Mouse (Mus musculus) embryonic facial prominence, embryonic 10.5 days (tissue): ENCODE results near the gene Map4k3. TPM values are rescaled to one million over a fixed set of nuclear protein-coding genes. Genes with fewer than 3 reads are reported as not detected.

Experiments
- DNase-seq: peaks from one replicate; pipeline ENCODE4 v3.0.0-alpha.2; 2017; ENCODE audit warnings: low spot score
- H3K27ac ChIP-seq: fragments of 300-500 bp; sonication (generic); replicated peaks from 2 replicates; pipeline ENCODE4 v1.5.1; 2016; ENCODE audit warnings: mild to moderate bottlenecking
- H3K27me3 ChIP-seq: fragments of 300-500 bp; sonication (generic); replicated peaks from 2 replicates; pipeline ENCODE4 v1.6.1; 2016; ENCODE audit warnings: low read depth, mild to moderate bottlenecking; ENCODE audit not compliant: poor library complexity, severe bottlenecking
- H3K36me3 ChIP-seq: fragments of 300-500 bp; sonication (generic); replicated peaks from 2 replicates; pipeline ENCODE4 v1.6.1; 2016; ENCODE audit warnings: mild to moderate bottlenecking, moderate library complexity
- H3K4me1 ChIP-seq: fragments of 300-500 bp; sonication (generic); 2 replicates; pipeline ENCODE4 v1.6.1; 2016
- H3K4me3 ChIP-seq: fragments of 300-500 bp; sonication (generic); 2 replicates; pipeline ENCODE4 v1.5.1; 2016; ENCODE audit warnings: mild to moderate bottlenecking, moderate library complexity
- H3K9me3 ChIP-seq: fragments of 300-500 bp; sonication (generic); 2 replicates; pipeline ENCODE4 v1.6.1; 2016; ENCODE audit warnings: mild to moderate bottlenecking
- WGBS: fragments of 180-500 bp; shearing (Covaris S2); methylation state at CpG from one replicate; pipeline ENCODE4 v1.1.7; 2016; 5-methylcytosine and 5-hydroxymethylcytosine counted together
- polyA plus RNA-seq: library from polyadenylated mRNA; unstranded; fragments of >200 nt; fragmentation: Nextera tagmentation; extraction: Ambion mirVana; gene quantifications from 2 replicates; pipeline ENCODE4 v1.2.1, GENCODE M21; 2016

Gene Map4k3
- polyA plus RNA-seq, 1 experiment from 2014 or later, result 22.3 TPM

DNA sequence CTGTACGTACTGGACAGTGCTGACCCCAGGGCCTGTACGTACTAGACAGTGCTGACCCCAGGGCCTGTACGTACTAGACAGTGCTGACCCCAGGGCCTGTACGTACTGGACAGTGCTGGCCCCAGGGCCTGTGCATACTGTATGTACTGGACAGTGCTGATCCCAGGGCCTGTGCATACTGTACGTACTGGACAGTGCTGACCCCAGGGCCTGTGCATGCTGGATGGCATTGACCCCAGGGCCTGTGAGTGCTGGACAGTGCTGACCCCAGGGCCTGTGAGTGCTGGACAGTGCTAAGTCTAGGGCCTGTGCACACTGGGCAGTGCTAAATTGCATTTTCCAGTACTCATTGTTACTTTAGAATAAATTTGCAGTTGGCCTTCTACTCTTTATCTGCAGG is 31.3 kb downstream of the Map4k3 start:
- H3K27ac ChIP-seq, result no peak overlapping the region

DNA sequence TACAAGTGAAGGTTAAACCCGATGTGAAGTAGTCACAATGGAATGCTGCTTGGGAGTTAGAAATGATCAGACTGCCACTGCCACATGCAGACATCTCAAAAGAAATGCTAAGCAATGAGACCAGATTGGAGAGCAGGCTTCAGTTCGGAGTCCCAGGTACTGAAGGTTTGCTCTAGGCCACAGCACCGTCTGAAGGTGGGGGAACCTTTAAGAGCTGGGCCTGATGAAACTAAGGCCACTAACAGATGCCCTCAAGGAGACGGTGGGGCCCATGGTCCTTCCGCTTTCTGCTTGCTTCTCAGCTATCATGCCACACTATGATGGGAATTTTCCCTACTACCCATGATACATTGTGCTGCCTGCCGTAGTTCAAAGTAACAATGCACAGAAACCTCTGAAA is 32.1 kb downstream of the Map4k3 start:
- Histone ChIP-seq H3K27me3 (no peaks in the 10 kb centered on the region), H3K9me3 (no peaks in the 10 kb centered on the region), H3K36me3 (no peaks in the 10 kb centered on the region), H3K4me3 (no peak overlapping the region), H3K27ac (no peak overlapping the region), H3K4me1 (peaks cover 33% of the 10 kb centered on the region)
- WGBS, result 92% methylated on average over 6 of the region's 6 CpGs
- DNase-seq, result no peak

More for the DNA sequence above, 31.3 kb downstream of the Map4k3 start:
- DNase-seq, result no peak
- no peaks in the 10 kb centered on the region for H3K36me3 ChIP-seq
- WGBS, result 91% methylated on average over 5 of the region's 5 CpGs
- no peaks in the 10 kb centered on the region for H3K9me3 ChIP-seq
- no peak overlapping the region for H3K4me3 ChIP-seq
- H3K4me1 ChIP-seq, result peaks cover 35% of the 10 kb centered on the region
- no peaks in the 10 kb centered on the region for H3K27me3 ChIP-seq

DNA sequence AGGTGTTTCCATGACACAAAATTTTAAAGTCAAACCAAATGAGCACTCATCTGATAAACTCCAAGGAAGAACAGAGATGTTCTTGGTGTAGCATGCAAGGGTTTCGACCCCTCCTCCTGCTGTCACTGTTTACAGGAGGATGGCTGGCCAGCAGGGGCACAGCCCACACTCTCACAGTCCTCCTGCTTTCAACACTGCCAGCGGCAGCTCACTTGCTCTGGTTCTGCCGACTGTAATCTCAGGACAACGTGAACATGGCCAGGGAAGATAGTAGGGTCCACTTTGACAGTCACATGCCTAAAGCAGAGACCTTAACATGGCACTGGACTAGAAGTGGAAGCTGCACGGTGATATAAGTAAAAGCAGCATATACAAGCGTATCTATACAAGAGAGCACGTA is 34.6 kb downstream of the Map4k3 start:
- H3K4me1 ChIP-seq, result peaks cover 32% of the 10 kb centered on the region
- no peak overlapping the region for H3K27ac ChIP-seq
- 70% methylated on average over 7 of the region's 7 CpGs for WGBS
- H3K4me3 ChIP-seq, result no peak overlapping the region
- no peaks in the 10 kb centered on the region for H3K36me3 ChIP-seq
- no peaks in the 10 kb centered on the region for H3K27me3 ChIP-seq
- no peaks in the 10 kb centered on the region for H3K9me3 ChIP-seq
- DNase-seq, result no peak

DNA sequence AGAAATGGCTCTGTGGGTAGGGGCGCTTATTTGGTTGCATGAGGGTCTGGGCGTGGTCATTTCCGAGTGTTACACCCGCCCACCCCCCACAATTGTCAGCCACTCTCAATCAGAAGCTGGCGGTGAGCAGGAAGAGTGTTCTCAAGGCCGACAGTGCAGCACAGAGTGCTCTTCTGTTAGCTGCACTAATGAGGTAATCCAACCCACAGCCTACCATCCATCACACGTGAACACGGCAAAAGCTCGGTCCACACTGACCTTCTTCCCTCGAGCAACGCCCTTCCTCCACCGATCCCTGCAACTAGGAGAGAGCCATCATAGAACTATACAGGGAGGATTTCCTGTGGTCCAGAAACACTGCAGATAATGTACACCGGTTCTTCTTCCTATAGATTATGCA is 36.1 kb downstream of the Map4k3 start:
- Histone ChIP-seq H3K9me3 (no peaks in the 10 kb centered on the region), H3K4me1 (peaks cover 24% of the 10 kb centered on the region)
- 85% methylated on average over 13 of the region's 13 CpGs for WGBS

DNA sequence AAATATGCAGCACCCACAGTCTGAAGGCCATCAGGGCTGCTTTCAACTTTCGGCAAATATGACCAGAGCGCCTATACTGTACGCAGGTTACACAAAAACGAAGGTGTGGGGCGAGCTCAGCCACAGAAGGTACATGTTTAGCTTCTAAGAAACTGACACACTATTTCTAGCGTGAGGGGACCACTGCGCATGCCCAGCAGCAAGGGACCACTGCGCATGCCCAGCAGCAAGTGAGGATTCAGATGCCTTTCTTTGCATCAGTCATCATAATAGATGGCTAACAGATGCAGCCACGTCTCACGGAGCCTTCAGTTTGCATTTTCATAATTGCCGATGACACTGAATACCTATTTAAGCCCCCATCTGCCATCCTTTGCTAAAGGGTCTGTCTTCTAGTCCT is 39.6 kb downstream of the Map4k3 start:
- Histone ChIP-seq H3K4me1 (peaks cover 21% of the 10 kb centered on the region), H3K36me3 (no peaks in the 10 kb centered on the region), H3K27me3 (no peaks in the 10 kb centered on the region), H3K9me3 (no peaks in the 10 kb centered on the region), H3K27ac (no peak overlapping the region), H3K4me3 (no peak overlapping the region)
- DNase-seq, result no peak
- 90% methylated on average over 11 of the region's 11 CpGs for WGBS

More for the DNA sequence above, 36.1 kb downstream of the Map4k3 start:
- DNase-seq, result no peak
- H3K27ac ChIP-seq, result no peak overlapping the region
- H3K4me3 ChIP-seq, result no peak overlapping the region
- no peaks in the 10 kb centered on the region for H3K27me3 ChIP-seq
- H3K36me3 ChIP-seq, result no peaks in the 10 kb centered on the region

DNA sequence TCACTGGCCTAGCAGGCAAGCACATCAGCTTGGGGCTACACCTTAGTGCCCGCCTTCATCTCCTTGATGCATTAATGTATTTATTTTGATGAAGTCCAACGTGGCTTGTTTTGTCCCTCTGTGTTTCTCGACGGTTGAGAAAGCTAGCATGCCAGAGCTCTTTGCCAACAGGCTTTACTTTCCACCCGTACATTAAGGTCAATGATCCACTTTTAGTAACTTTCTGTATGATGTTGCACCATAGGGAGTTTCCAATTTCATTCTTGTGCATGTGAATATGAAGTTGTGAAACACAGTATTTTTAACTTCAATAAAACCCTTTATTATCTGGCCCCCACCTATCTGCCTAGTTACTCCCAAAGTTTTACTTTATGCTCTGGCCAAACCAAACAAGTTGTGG is 42.2 kb downstream of the Map4k3 start:
- Histone ChIP-seq H3K27me3 (no peaks in the 10 kb centered on the region), H3K9me3 (no peaks in the 10 kb centered on the region), H3K4me1 (peaks cover 14% of the 10 kb centered on the region), H3K36me3 (no peaks in the 10 kb centered on the region), H3K27ac (no peak overlapping the region), H3K4me3 (no peak overlapping the region)
- no peak for DNase-seq
- WGBS, result 91% methylated on average over 5 of the region's 5 CpGs

DNA sequence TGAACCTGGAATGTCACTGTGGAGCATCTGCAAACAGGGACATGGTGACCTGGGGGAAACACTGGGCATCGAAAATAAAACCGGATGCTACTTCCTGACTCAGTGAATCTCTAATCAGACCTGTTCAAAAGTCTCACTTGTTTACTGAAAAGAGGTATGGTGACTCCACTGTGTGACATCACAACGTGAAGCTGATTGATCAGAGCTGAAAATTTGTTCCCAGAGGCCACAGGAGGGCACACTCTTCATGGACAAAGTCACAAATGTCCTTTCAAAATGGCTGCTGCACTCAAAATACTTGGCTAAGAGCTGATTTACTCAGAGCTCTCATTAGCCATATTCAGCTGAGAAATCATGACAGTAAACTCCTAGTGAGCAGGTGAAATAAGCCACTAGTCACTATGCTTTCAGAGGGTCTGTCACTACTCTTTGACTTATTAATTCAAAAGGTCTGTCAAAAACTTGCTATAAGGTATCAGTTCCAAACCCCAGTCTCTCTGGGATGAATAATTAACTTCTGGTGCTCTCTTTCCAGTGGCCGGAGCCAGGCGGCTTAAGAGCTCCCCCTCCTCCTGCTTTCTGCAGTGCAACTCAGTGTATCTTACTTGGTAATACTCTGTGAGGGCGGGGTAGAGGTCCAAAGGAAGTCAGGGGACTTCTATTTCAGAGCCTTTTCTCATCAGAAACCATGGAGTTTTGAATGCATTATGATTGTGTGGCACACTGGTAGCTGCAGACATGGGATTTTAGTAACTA is 44.3 kb downstream of the Map4k3 start:
- DNase-seq, result no peak
- H3K36me3 ChIP-seq, result 0 out of 2 replicates have a peak, but pooled peaks cover 5% of the 10 kb centered on the region
- no peak overlapping the region for H3K27ac ChIP-seq
- H3K27me3 ChIP-seq, result no peaks in the 10 kb centered on the region
- peaks cover 9% of the 10 kb centered on the region for H3K4me1 ChIP-seq
- WGBS, result 48% methylated on average over 6 of the region's 6 CpGs
- H3K4me3 ChIP-seq, result no peak overlapping the region
- no peaks in the 10 kb centered on the region for H3K9me3 ChIP-seq

DNA sequence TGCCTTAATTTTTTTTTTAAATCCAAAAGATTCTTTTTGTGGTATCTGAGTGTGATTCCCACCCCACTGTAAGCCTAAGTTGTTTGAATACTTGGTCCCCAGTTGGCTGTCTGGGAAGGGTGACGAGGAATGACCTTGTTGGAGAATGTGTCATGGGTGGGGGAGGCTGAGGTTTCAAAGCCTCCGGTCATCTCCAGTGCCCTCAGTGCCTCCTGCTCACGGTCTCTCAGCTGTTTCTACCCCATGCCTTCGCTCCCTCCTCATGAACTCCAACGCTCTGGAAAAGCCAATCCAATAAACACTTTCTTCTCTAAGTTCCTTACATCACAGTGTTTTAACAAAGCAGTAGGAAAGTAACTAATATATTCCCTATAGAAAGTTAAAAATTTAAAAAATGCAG is 45.2 kb downstream of the Map4k3 start:
- Histone ChIP-seq H3K27ac (no peak overlapping the region), H3K4me1 (peaks cover 8% of the 10 kb centered on the region), H3K36me3 (peaks cover 9% of the 10 kb centered on the region; the same call in 1 of the 2 replicates), H3K27me3 (no peaks in the 10 kb centered on the region), H3K9me3 (no peaks in the 10 kb centered on the region), H3K4me3 (no peak overlapping the region)
- 83% methylated on average over 5 of the region's 5 CpGs for WGBS
- DNase-seq, result no peak

DNA sequence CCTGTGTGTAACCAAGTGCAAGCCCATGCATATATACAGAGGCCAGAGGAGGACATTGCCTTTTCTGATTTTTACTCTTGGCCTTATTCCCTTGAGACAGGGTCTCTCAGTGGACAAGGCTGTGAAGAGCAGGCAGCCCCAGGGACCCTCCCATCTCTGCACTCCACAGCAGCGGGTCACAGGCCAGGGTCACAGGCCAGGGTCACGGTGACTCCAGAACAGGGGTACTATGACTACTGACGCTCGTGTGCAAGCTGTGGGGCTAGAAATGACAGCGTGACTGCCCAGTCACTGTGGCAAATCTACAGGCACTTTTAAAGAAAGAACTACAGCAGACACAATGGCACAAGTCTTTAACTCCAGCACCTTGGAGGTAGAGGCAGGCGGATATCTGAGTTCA is 50.1 kb downstream of the Map4k3 start:
- 59% methylated on average over 6 of the region's 6 CpGs for WGBS
- H3K4me3 ChIP-seq, result no peak overlapping the region
- no peak for DNase-seq
- no peaks in the 10 kb centered on the region for H3K27me3 ChIP-seq
- H3K27ac ChIP-seq, result no peak overlapping the region
- no peaks in the 10 kb centered on the region for H3K4me1 ChIP-seq
- H3K9me3 ChIP-seq, result no peaks in the 10 kb centered on the region
- peaks cover 9% of the 10 kb centered on the region; the same call in 1 of the 2 replicates for H3K36me3 ChIP-seq

DNA sequence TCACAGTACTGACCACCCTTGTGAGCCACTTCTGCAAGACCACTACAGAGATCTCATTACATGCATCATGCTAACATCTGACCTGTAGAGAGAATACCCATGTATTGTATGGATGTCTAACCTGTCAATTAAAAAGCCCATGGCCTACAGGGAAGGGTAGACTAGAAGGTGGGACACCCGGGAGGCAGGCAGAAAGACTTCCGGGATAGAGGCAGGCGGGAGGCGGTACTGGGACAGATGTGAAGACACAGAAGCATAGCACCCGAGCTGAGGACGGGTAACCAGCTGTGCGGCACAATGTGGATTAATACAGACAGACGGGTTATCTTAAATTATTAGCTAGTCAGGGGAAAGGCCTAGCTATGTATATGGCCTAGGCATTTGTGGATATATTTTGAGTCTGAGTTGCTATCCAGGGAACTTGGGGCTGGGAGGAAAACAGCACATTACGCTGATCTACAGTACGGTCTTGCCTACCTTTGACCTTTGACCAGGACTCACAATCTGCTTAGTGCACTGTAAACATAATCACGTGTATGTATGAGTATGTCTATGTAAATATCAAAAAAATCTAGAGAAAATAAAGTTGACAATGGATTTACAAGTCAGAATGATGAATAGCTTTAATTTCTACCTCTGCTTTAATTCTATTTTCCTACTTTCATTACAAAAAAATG is 51.3 kb downstream of the Map4k3 start:
- no peak overlapping the region for H3K4me3 ChIP-seq
- H3K4me1 ChIP-seq, result no peaks in the 10 kb centered on the region
- 91% methylated on average over 11 of the region's 11 CpGs for WGBS
- no peak for DNase-seq
- no peaks in the 10 kb centered on the region for H3K27me3 ChIP-seq
- H3K27ac ChIP-seq, result no peak overlapping the region
- H3K36me3 ChIP-seq, result peaks cover 9% of the 10 kb centered on the region; the same call in 1 of the 2 replicates
- no peaks in the 10 kb centered on the region for H3K9me3 ChIP-seq

DNA sequence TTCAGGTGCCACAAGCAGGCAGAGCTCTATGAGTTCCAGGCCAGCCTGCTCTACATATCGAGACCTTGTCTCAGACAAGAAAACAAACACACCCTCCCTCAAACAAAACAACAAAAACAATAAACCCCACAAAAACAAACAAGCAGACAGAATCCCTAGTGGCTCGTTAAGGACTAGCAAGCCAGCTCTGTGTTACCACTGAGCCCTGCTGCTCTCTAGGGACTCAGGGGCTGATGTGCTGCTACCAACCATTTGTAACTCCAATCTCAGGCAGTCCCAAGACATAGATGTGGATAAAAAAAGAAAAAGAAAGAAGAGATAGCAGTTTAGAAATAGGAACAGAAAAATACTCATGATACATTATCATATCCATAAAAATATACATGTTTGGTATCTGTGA is 52.1 kb downstream of the Map4k3 start:
- H3K27ac ChIP-seq, result no peak overlapping the region
- no peaks in the 10 kb centered on the region for H3K4me1 ChIP-seq
- no peak for DNase-seq
- no peaks in the 10 kb centered on the region for H3K27me3 ChIP-seq
- H3K9me3 ChIP-seq, result no peaks in the 10 kb centered on the region
- H3K36me3 ChIP-seq, result peaks cover 9% of the 10 kb centered on the region; the same call in 1 of the 2 replicates
- 65% methylated on average over 2 of the region's 2 CpGs for WGBS
- no peak overlapping the region for H3K4me3 ChIP-seq

DNA sequence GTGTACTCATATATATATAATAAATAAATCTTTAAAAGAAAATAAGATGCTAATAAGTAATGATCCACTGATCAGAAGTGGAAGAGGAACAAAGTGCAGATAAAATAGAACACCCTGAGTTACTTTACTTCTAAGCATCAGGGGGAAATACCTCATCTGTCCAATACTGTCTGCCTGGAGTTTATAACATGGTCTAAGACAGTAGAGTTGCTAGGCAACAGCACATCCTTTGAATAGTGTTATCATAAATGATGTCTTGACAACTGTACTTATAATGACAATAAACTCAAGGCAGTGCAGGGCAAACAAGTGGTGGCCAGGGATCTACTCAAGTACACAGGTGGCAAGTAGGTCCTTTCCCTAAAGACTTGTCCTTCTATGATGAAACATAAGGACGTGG is 57.9 kb downstream of the Map4k3 start:
- Histone ChIP-seq H3K27me3 (no peaks in the 10 kb centered on the region), H3K4me1 (no peaks in the 10 kb centered on the region), H3K27ac (no peak overlapping the region), H3K36me3 (no peaks in the 10 kb centered on the region), H3K4me3 (no peak overlapping the region), H3K9me3 (no peaks in the 10 kb centered on the region)
- no peak for DNase-seq
- WGBS, result 92% methylated on average over 1 of the region's 1 CpGs

DNA sequence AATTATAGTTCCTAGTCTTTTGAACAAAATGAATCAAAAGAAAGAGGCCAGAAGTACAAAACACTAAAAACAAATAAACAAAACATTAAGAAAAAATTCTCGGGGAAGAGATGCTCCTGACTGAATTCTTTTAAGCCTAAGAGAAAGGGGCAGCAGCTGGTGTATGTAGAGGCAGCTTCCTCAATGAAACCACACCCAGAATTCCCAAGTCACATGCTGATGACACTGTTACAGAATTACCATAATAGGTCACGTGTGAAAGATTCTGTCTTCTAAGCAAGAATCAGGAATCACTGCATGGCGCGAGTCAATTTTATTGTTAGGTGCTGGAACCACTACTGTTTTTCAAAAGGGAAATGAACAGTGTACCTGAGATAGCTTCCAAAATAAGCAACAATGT is 64.7 kb downstream of the Map4k3 start:
- peaks cover 3% of the 10 kb centered on the region; the same call in 1 of the 2 replicates for H3K36me3 ChIP-seq
- no peaks in the 10 kb centered on the region for H3K9me3 ChIP-seq
- H3K4me1 ChIP-seq, result peaks cover 10% of the 10 kb centered on the region
- H3K4me3 ChIP-seq, result no peak overlapping the region
- 84% methylated on average over 4 of the region's 4 CpGs for WGBS
- no peaks in the 10 kb centered on the region for H3K27me3 ChIP-seq
- H3K27ac ChIP-seq, result no peak overlapping the region
- no peak for DNase-seq
